Mouse (Mus musculus) lung, postnatal 36 days (tissue): ENCODE data around the gene Gm20532.

Experiments used
- DNase-seq: peaks from one replicate; pipeline ENCODE4 v3.0.0; 2022; ENCODE audit warnings: mixed read lengths

Gm20532 gene

GRCm38 (mm10) chr2:26661768-26662508, 75.5 kb downstream of the Gm20532 start:
- no peak for DNase-seq

- DNase-seq = no peak
Measured at GRCm38 (mm10) chr2:26662509-26662882, 76.1 kb downstream of the Gm20532 start.

GRCm38 (mm10) chr2:26663112-26663511, 76.7 kb downstream of the Gm20532 start:
- no peak for DNase-seq

- DNase-seq = peak; percentile 81
Measured at GRCm38 (mm10) chr2:26663551-26663950, 77.1 kb downstream of the Gm20532 start.

- DNase-seq = no peak
Measured at GRCm38 (mm10) chr2:26668746-26669145, 82.3 kb downstream of the Gm20532 start.

- DNase-seq = no peak
Measured at GRCm38 (mm10) chr2:26671182-26671581, 84.7 kb downstream of the Gm20532 start, which contains the start of gene Lcn4. TSS of gene Lcn4 (minus strand) at chr2:26671282.
